Mouse (Mus musculus): ENCODE data around the gene Dppa1.
"Not testable (repeated sequence)": the region's sequence is repeated elsewhere in the genome, so short reads cannot be mapped to it uniquely, and the experiment has no call there.

The Dppa1 gene

GRCm38 (mm10) chr11:46629211-46629795 lies at the start of gene Dppa1:
TSS of gene Dppa1 (minus strand) at chr11:46629261.
- DNase-seq (ENCODE audit: low read depth, low spot score): no peak

GRCm38 (mm10) chr11:46667938-46668337 lies 38.9 kb upstream of the Dppa1 start:
- peak; percentile 49 for DNase-seq (ENCODE audit: low read depth, low spot score)

- DNase-seq (ENCODE audit: low read depth, low spot score): no peak
Observed at GRCm38 (mm10) chr11:46667105-46667504, 38.0 kb upstream of the Dppa1 start.

GRCm38 (mm10) chr11:46665599-46666522 lies 36.8 kb upstream of the Dppa1 start:
- DNase-seq (ENCODE audit: low read depth, low spot score): peak; percentile 71

- no peak for DNase-seq (ENCODE audit: low read depth, low spot score)
Observed at GRCm38 (mm10) chr11:46663215-46663614, 34.2 kb upstream of the Dppa1 start.

- no peak for DNase-seq (ENCODE audit: low read depth, low spot score)
Observed at GRCm38 (mm10) chr11:46652476-46652875, 23.4 kb upstream of the Dppa1 start.

GRCm38 (mm10) chr11:46649655-46650054 lies 20.6 kb upstream of the Dppa1 start:
- not testable (repeated sequence) for DNase-seq (ENCODE audit: low read depth, low spot score)

GRCm38 (mm10) chr11:46644824-46645223 lies 15.8 kb upstream of the Dppa1 start:
- DNase-seq (ENCODE audit: low read depth, low spot score): no peak

- DNase-seq (ENCODE audit: low read depth, low spot score): peak; percentile 42
Observed at GRCm38 (mm10) chr11:46636568-46636967, 7.5 kb upstream of the Dppa1 start.

- not testable (repeated sequence) for DNase-seq (ENCODE audit: low read depth, low spot score)
Observed at GRCm38 (mm10) chr11:46635516-46635915, 6.5 kb upstream of the Dppa1 start.

- peak; percentile 55 for DNase-seq (ENCODE audit: low read depth, low spot score)
Observed at GRCm38 (mm10) chr11:46631635-46632034, 2.6 kb upstream of the Dppa1 start.

- no peak for DNase-seq (ENCODE audit: low read depth, low spot score)
Observed at GRCm38 (mm10) chr11:46620414-46621168, 8.5 kb downstream of the Dppa1 start.

- no peak for DNase-seq (ENCODE audit: low read depth, low spot score)
Observed at GRCm38 (mm10) chr11:46619929-46620328, 9.1 kb downstream of the Dppa1 start.

GRCm38 (mm10) chr11:46592416-46592815 lies 36.6 kb downstream of the Dppa1 start:
- no peak for DNase-seq (ENCODE audit: low read depth, low spot score)

- DNase-seq (ENCODE audit: low read depth, low spot score): no peak
Observed at GRCm38 (mm10) chr11:46582741-46583140, 46.3 kb downstream of the Dppa1 start.

GRCm38 (mm10) chr11:46580428-46580827 lies 48.6 kb downstream of the Dppa1 start:
- no peak for DNase-seq (ENCODE audit: low read depth, low spot score)

GRCm38 (mm10) chr11:46578771-46579281 lies 50.2 kb downstream of the Dppa1 start:
- peak; percentile 55 for DNase-seq (ENCODE audit: low read depth, low spot score)

GRCm38 (mm10) chr11:46571327-46571726 lies 57.7 kb downstream of the Dppa1 start, which contains the start of gene BC053393:
TSS of gene BC053393 (plus strand) at chr11:46571536.
- no peak for DNase-seq (ENCODE audit: low read depth, low spot score)

- peak; percentile 22 for DNase-seq (ENCODE audit: low read depth, low spot score)
Observed at GRCm38 (mm10) chr11:46569107-46569506, 60.0 kb downstream of the Dppa1 start.

- peak; percentile 32 for DNase-seq (ENCODE audit: low read depth, low spot score)
Observed at GRCm38 (mm10) chr11:46565967-46566366, 63.1 kb downstream of the Dppa1 start.

- DNase-seq (ENCODE audit: low read depth, low spot score): no peak
Observed at GRCm38 (mm10) chr11:46564671-46565070, 64.4 kb downstream of the Dppa1 start.

- DNase-seq (ENCODE audit: low read depth, low spot score): no peak
Observed at GRCm38 (mm10) chr11:46561096-46561495, 68.0 kb downstream of the Dppa1 start.
